Mouse (Mus musculus) myocyte (in vitro differentiated cells): Measurements from ENCODE around the gene Oaf.

Source experiments
- CEBPB ChIP-seq: IDR thresholded peaks from 2 replicates; pipeline ENCODE4 v1.6.1; 2011; ENCODE audit warnings: mild to moderate bottlenecking, moderate library complexity; ENCODE audit not compliant: poor library complexity, insufficient read depth, severe bottlenecking
- E2F4 ChIP-seq: IDR thresholded peaks from one replicate; pipeline ENCODE4 v1.6.1; 2011; ENCODE audit warnings: mild to moderate bottlenecking, control low read depth, moderate library complexity; ENCODE audit not compliant: insufficient read depth
- MAX ChIP-seq: IDR thresholded peaks from one replicate; pipeline ENCODE4 v1.6.1; 2011; ENCODE audit warnings: low read depth, mild to moderate bottlenecking, control low read depth
- MYOD1 ChIP-seq, 3 experiments: IDR thresholded peaks; one replicate each; pipeline ENCODE4 v1.6.1; 2011; ENCODE audit warnings: control low read depth in 2 of 3, low read depth in 2 of 3, mild to moderate bottlenecking in 2 of 3, moderate library complexity in 1 of 3; ENCODE audit not compliant: insufficient read length in 2 of 3, control insufficient read depth in 1 of 3
- MYOG ChIP-seq, 3 experiments: IDR thresholded peaks; one replicate each; pipeline ENCODE4 v1.6.1; 2011; ENCODE audit warnings: control low read depth in 2 of 3, low read depth in 2 of 3, mild to moderate bottlenecking in 2 of 3; ENCODE audit not compliant: insufficient read length in 2 of 3, control insufficient read depth in 1 of 3, insufficient read depth in 1 of 3
- POLR2A ChIP-seq: IDR thresholded peaks from one replicate; pipeline ENCODE4 v1.6.1; 2011; ENCODE audit warnings: low read depth, mild to moderate bottlenecking, control low read depth, moderate library complexity; ENCODE audit not compliant: insufficient read length
- POLR2AphosphoS2 ChIP-seq: IDR thresholded peaks from one replicate; pipeline ENCODE4 v1.6.1; 2011; ENCODE audit warnings: low read depth, control low read depth; ENCODE audit not compliant: insufficient read length
- REST ChIP-seq: IDR thresholded peaks from one replicate; pipeline ENCODE4 v1.6.1; 2011; ENCODE audit warnings: mild to moderate bottlenecking, control low read depth, moderate library complexity; ENCODE audit not compliant: insufficient read depth, insufficient read length
- TCF12 ChIP-seq: IDR thresholded peaks from one replicate; pipeline ENCODE4 v1.6.1; 2011; ENCODE audit warnings: mild to moderate bottlenecking, control low read depth; ENCODE audit not compliant: poor library complexity, insufficient read depth, severe bottlenecking
- TCF3 ChIP-seq: IDR thresholded peaks from one replicate; pipeline ENCODE4 v1.6.1; 2011; ENCODE audit warnings: low read depth, control low read depth; ENCODE audit not compliant: insufficient read length
- USF1 ChIP-seq: IDR thresholded peaks from one replicate; pipeline ENCODE4 v1.6.1; 2011; ENCODE audit warnings: low read depth, mild to moderate bottlenecking, control low read depth, moderate library complexity

DNA sequence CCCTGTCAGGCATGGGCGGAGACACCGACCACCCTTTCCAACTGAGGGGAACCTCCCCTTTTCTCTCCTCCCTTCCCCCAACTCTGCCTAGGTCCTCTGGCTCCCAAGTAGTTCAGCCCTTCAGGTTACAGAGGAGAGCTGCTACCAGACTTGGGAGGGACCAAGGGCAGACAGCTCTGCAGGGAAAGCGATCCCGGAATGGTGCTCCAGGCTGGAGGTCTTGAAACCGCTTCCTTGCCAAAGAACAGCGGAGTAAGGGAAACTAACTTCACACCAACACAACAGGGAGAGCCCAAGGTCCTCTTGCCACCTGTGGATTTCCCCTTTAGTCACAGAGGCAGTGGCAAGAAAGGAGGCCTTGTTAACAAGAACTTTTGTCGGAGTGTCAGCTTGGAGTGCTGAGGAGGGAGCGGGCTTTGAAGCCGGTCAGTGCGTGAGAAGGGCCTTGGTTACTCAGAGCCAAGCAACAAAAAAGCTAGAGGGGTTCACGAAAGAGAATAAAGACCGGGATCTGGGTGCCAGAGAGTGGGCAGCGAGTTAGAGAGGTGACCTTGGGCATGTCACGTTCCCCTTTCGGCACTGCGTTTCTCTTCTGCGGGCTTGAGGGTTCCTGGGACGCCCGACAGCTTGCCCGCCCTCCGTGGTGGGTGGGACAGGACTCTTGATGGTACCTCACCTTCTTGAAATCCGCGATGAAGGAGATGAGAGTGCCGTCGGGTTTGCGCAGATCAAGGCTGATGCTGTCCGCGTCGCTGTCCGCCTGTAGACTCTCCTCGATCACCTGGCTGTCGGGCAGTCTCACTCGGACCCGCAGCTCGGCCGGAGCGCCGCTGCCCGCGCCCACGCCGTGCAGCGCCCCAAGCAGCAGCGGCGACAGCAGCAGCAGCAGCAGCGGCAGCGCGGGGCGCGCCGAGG is 823 bp downstream of the Oaf start:
- TF ChIP-seq POLR2A (no peak), E2F4 (no peak), REST (no peak), USF1 (no peak), MAX (no peak), TCF12 (no peak), CEBPB (no peak), POLR2AphosphoS2 (no peak), MYOG (IDR thresholded peaks at IDR 0.05; ENCODE audit: control insufficient read depth in 1 of 3, insufficient read depth in 1 of 3, insufficient read length in 2 of 3, low read depth in 2 of 3) (peak in 1 of 3 experiments; percentile 31), TCF3 (no peak), MYOD1 (IDR thresholded peaks at IDR 0.05; ENCODE audit: control insufficient read depth in 1 of 3, insufficient read length in 2 of 3, low read depth in 2 of 3) (peak in 1 of 3 experiments; percentile 6)
